Mouse (Mus musculus) ovary, postnatal 10 days (tissue): ENCODE data around the gene Retreg1.

Experiments
- DNase-seq: peaks from one replicate; pipeline ENCODE4 v3.0.0; 2022; ENCODE audit warnings: low spot score

Gene Retreg1

GRCm38 (mm10) chr15:26008621-26009020, 165.6 kb downstream of the Retreg1 start:
- DNase-seq = no peak

GRCm38 (mm10) chr15:26012891-26013290, 169.9 kb downstream of the Retreg1 start:
- no peak for DNase-seq

- DNase-seq = no peak
Measured at GRCm38 (mm10) chr15:26015979-26016665, 173.1 kb downstream of the Retreg1 start.

DNA sequence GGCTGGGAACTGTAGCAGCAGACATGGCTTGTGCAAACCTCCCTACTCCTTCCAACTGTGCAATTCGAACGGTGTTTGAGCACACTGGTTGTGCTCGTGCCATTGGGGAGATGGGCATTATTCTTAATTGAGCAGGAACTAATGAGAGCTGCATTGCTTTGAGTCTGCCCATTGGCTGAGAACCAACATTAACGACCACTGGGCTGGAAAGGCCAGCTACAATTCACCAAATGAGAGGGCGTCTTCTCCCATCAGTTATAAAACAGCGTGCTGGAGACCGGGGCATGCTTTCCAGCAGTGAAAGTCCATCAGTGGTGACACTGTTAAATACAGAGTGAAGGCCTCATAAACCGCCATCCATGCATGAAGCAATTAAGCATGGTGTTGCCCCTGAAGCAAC, 178.7 kb downstream of the Retreg1 start:
- DNase-seq = no peak

DNA sequence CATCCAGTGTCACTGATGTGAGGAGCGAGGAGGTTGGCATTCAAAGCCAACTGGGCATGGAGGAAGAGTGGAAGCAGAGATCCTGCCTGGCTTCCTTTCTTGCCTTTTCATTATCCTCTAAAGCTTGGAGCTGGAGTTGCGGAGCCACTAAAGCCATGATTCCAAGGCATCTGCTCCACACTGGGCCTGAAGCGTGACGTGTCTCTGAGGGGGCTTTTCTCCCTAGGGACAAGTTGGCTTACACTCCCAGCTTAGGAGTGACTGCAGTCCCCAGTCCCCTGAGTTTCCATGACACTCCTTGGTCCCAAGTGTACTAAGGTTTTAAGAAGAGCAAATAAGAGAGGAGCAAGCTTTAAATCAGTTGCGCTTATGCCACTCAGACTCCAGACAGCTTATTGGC, 179.7 kb downstream of the Retreg1 start:
- no peak for DNase-seq
